Mouse (Mus musculus): Measurements from ENCODE around the gene Grk2. TPM values are rescaled to one million over a fixed set of nuclear protein-coding genes. Genes with fewer than 3 reads are reported as not detected.
A peak's percentile ranks its signal among the peaks of the same experiment; 100 is the strongest.

Gene Grk2
- total and polyA plus RNA-seq, 3 experiments, result 118 to 203 (median 193) TPM

GRCm38 (mm10) chr19:4261038-4261698 is 44.9 kb downstream of the Grk2 start:
- TF ChIP-seq SMC3 (IDR thresholded peaks at IDR 0.05; ENCODE audit: low read depth, low read length) (peak; percentile 52), CTCF (conservative IDR thresholded peaks at IDR 0.05 in 1 of 2, IDR thresholded peaks at IDR 0.05 in 1 of 2; ENCODE audit: low read depth in 2 of 2, low read length in 2 of 2) (peak; percentile 10 to 62; a peak in 2 of 4 replicates), ZMIZ1 (IDR thresholded peaks at IDR 0.05; ENCODE audit: low read depth, low read length) (no peak), ZNF384 (IDR thresholded peaks at IDR 0.05; ENCODE audit: low read depth, low read length) (peak; percentile 78), E2F4 (IDR thresholded peaks at IDR 0.05; ENCODE audit: insufficient replicate concordance, low read depth, low read length) (no peak), RAD21 (IDR thresholded peaks at IDR 0.05; ENCODE audit: low read depth, low read length) (peak; percentile 26)
- DNase-seq (ENCODE audit: extremely low read depth), result peak; percentile 66
- Histone ChIP-seq H3K36me3 (replicated peaks in 1 of 2; ENCODE audit: control insufficient read depth in 1 of 2, insufficient read depth in 1 of 2, low read length in 1 of 2) (peaks cover 39 to 45% of the 10 kb centered on the region in 2 experiments), H3K9me3 (replicated peaks; ENCODE audit: low read length) (no peaks in the 10 kb centered on the region), H3K4me1 (ENCODE audit: control insufficient read depth in 1 of 2, insufficient read depth in 2 of 2) (peaks cover 17 to 55% of the 10 kb centered on the region in 2 experiments), H3K27ac (ENCODE audit: insufficient read depth, low read depth) (peak overlapping the region; percentile 32; the same call in 1 of the 2 replicates), H3K9ac (ENCODE audit: insufficient read depth, low read depth) (no peak overlapping the region), H3K4me2 (ENCODE audit: insufficient read depth, low read depth, poor library complexity, severe bottlenecking) (0 out of 2 replicates have a peak overlapping the region, but pooled peaks have one; percentile 37), H3K79me2 (replicated peaks; ENCODE audit: control insufficient read depth, extremely low read depth, insufficient read depth, poor library complexity, severe bottlenecking) (no peaks in the 10 kb centered on the region), H3K4me3 (replicated peaks in 1 of 3; ENCODE audit: low read depth in 2 of 3, low read length in 2 of 3, poor library complexity in 1 of 3) (no peak overlapping the region), H3K27me3 (replicated peaks) (no peaks in the 10 kb centered on the region)
- in situ Hi-C loops (cut with MboI; ENCODE audit: low pct_ligation_motif_present, low pct_unique_long_range_greater_than_20kb, low sequenced_read_pairs) (no loop called here), dilution Hi-C loops (cut with MboI; ENCODE audit: extremely low pct_ligation_motif_present, extremely low pct_unique_long_range_greater_than_20kb, low sequenced_read_pairs) (no loop called here)

GRCm38 (mm10) chr19:4257897-4258252 is 48.1 kb downstream of the Grk2 start:
- Histone ChIP-seq H3K9me3 (replicated peaks; ENCODE audit: low read length) (peaks cover 2% of the 10 kb centered on the region), H3K4me2 (ENCODE audit: insufficient read depth, low read depth, poor library complexity, severe bottlenecking) (peak overlapping the region; percentile 83), H3K4me3 (replicated peaks in 1 of 3; ENCODE audit: low read depth in 2 of 3, low read length in 2 of 3, poor library complexity in 1 of 3) (peak overlapping the region; percentile 50 to 77 (median 53)), H3K79me2 (replicated peaks; ENCODE audit: control insufficient read depth, extremely low read depth, insufficient read depth, poor library complexity, severe bottlenecking) (no peaks in the 10 kb centered on the region), H3K4me1 (ENCODE audit: control insufficient read depth in 1 of 2, insufficient read depth in 2 of 2) (peaks cover 13 to 43% of the 10 kb centered on the region in 2 experiments), H3K27ac (ENCODE audit: insufficient read depth, low read depth) (peak overlapping the region; percentile 38; the same call in 1 of the 2 replicates), H3K36me3 (replicated peaks in 1 of 2; ENCODE audit: control insufficient read depth in 1 of 2, insufficient read depth in 1 of 2, low read length in 1 of 2) (peaks cover 10 to 12% of the 10 kb centered on the region in 2 experiments), H3K9ac (ENCODE audit: insufficient read depth, low read depth) (peak overlapping the region; percentile 39), H3K27me3 (replicated peaks) (peaks cover 2% of the 10 kb centered on the region)
- dilution Hi-C loops (cut with MboI; ENCODE audit: extremely low pct_ligation_motif_present, extremely low pct_unique_long_range_greater_than_20kb, low sequenced_read_pairs) (no loop called here), in situ Hi-C loops (cut with MboI; ENCODE audit: low pct_ligation_motif_present, low pct_unique_long_range_greater_than_20kb, low sequenced_read_pairs) (loop anchor here (5.0 to 10.0 kb wide), 2 partner anchors 49 to 167 kb away; partner anchors contain the start of gene Grk2)
- TF ChIP-seq USF2 (conservative IDR thresholded peaks at IDR 0.05; ENCODE audit: low read depth, low read length), result no peak
- TF ChIP-seq CHD2 (IDR thresholded peaks at IDR 0.05; ENCODE audit: low read length), result no peak
- TF ChIP-seq NRF1 (IDR thresholded peaks at IDR 0.05; ENCODE audit: low read depth, low read length), result no peak
- TF ChIP-seq USF1 (IDR thresholded peaks at IDR 0.05; ENCODE audit: low read depth, low read length), result no peak
- no peak for TF ChIP-seq IRF4 (IDR thresholded peaks at IDR 0.05; ENCODE audit: low read depth, low read length)
- no peak for TF ChIP-seq MAFK (IDR thresholded peaks at IDR 0.05; ENCODE audit: insufficient replicate concordance, low read length)
- no peak for TF ChIP-seq SMC3 (IDR thresholded peaks at IDR 0.05; ENCODE audit: low read depth, low read length)
- no peak for TF ChIP-seq JUND (conservative IDR thresholded peaks at IDR 0.05; ENCODE audit: low read depth, low read length)
- no peak for TF ChIP-seq MEF2A (IDR thresholded peaks at IDR 0.05; ENCODE audit: borderline replicate concordance, low read depth, low read length)
- no peak for DNase-seq (ENCODE audit: extremely low read depth)

Measured in CH12.LX (cell line).